Mouse (Mus musculus): Measurements from ENCODE around the gene Mical1. TPM values are rescaled to one million over a fixed set of nuclear protein-coding genes. Genes with fewer than 3 reads are reported as not detected.

Gene Mical1
- polyA plus RNA-seq, 1 experiment from 2014 or later: 48.1 TPM

- Histone ChIP-seq H3K36me3 (no peaks in the 10 kb centered on the region), H3K27ac (no peak overlapping the region), H3K4me3 (no peak overlapping the region), H3K9me3 (no peaks in the 10 kb centered on the region), H3K27me3 (ENCODE audit: insufficient read depth, poor library complexity, severe bottlenecking) (no peaks in the 10 kb centered on the region), H3K4me1 (replicated peaks) (no peaks in the 10 kb centered on the region)
- 31% methylated on average over 2 of the region's 2 CpGs for WGBS
- no peak for DNase-seq (ENCODE audit: low spot score)
These were observed 33.0 kb downstream of the Mical1 start for GRCm38 (mm10) chr10:41509160-41509559.

DNA sequence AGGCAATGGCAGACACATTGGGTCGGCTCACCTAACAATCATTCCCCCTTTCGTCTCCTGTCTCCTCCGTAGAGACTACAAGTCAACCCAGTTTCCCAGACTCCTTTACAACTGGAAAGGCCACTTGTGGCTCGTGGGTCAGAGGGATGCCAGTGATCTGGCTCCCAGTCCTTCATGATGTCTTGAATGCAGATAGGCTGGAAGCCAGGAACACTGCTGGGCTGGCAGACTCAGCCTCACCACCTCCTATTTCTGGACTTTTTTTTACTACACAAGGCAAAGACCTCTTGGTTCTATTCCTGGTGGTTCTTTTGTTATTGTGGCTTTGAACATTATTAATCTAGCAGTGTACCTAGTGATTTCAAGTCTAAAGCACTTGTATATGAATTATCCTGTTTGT, 38.2 kb downstream of the Mical1 start:
- Histone ChIP-seq H3K4me1 (replicated peaks) (peaks cover 5% of the 10 kb centered on the region; the same call in 1 of the 2 replicates), H3K4me3 (no peak overlapping the region), H3K27me3 (ENCODE audit: insufficient read depth, poor library complexity, severe bottlenecking) (no peaks in the 10 kb centered on the region), H3K9me3 (no peaks in the 10 kb centered on the region), H3K36me3 (no peaks in the 10 kb centered on the region), H3K27ac (no peak overlapping the region)
- WGBS: 78% methylated on average over 4 of the region's 4 CpGs
- no peak for DNase-seq (ENCODE audit: low spot score)

DNA sequence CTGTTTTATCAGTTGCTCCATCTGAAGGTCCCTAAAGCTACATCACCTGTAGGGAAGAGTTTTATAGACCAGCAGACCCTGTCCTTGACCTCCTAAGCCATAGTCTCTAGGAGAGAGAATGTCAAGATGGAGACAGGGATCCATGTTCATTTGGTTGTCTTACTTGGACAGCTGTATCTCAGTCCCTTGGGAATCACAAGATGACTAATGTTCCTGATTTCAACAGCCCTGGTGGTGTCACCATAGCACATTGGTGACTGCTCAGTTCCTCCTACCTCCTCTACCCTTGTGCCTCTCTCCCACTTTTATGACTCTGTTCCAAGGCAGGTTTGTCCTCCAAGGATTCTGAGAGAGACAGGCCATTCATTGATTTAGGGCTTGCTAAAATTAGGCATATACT, 38.8 kb downstream of the Mical1 start:
- Histone ChIP-seq H3K27ac (no peak overlapping the region), H3K4me1 (replicated peaks) (peaks cover 5% of the 10 kb centered on the region; the same call in 1 of the 2 replicates), H3K4me3 (no peak overlapping the region), H3K9me3 (no peaks in the 10 kb centered on the region), H3K27me3 (ENCODE audit: insufficient read depth, poor library complexity, severe bottlenecking) (no peaks in the 10 kb centered on the region), H3K36me3 (no peaks in the 10 kb centered on the region)
- no peak for DNase-seq (ENCODE audit: low spot score)

GRCm38 (mm10) chr10:41518508-41518980, 42.4 kb downstream of the Mical1 start:
- Histone ChIP-seq H3K9me3 (no peaks in the 10 kb centered on the region), H3K27me3 (ENCODE audit: insufficient read depth, poor library complexity, severe bottlenecking) (no peaks in the 10 kb centered on the region), H3K27ac (peak overlapping the region; percentile 99), H3K4me3 (peak overlapping the region; percentile 95), H3K36me3 (peaks cover 10% of the 10 kb centered on the region), H3K4me1 (replicated peaks) (peaks cover 31% of the 10 kb centered on the region)
- WGBS: under 1% methylated on average over 23 of the region's 23 CpGs
- no peak for DNase-seq (ENCODE audit: low spot score)

GRCm38 (mm10) chr10:41518981-41519618, 43.0 kb downstream of the Mical1 start, which contains the start of gene Cd164:
Cd164 (plus strand) TSS chr10:41519414.
- WGBS: under 1% methylated on average over 69 of the region's 69 CpGs
- H3K4me3 ChIP-seq: peak within 1 kb of the TSS; percentile 95
- H3K4me1 ChIP-seq (replicated peaks): peaks cover 31% of the 10 kb centered on the region
- no peaks in the 10 kb centered on the region for H3K27me3 ChIP-seq (ENCODE audit: insufficient read depth, poor library complexity, severe bottlenecking)
- peak within 1 kb of the TSS; percentile 99 for H3K27ac ChIP-seq
- DNase-seq (ENCODE audit: low spot score): peak; percentile 94
- no peaks in the 10 kb centered on the region for H3K9me3 ChIP-seq
- H3K36me3 ChIP-seq: peaks cover 16% of the 10 kb centered on the region

- H3K4me3 ChIP-seq: peak overlapping the region; percentile 95
- under 1% methylated on average over 65 of the region's 65 CpGs for WGBS
- peak overlapping the region; percentile 99 for H3K27ac ChIP-seq
- no peak for DNase-seq (ENCODE audit: low spot score)
- no peaks in the 10 kb centered on the region for H3K27me3 ChIP-seq (ENCODE audit: insufficient read depth, poor library complexity, severe bottlenecking)
- H3K4me1 ChIP-seq (replicated peaks): peaks cover 31% of the 10 kb centered on the region
- H3K36me3 ChIP-seq: peaks cover 23% of the 10 kb centered on the region
- H3K9me3 ChIP-seq: no peaks in the 10 kb centered on the region
These were observed 43.7 kb downstream of the Mical1 start for GRCm38 (mm10) chr10:41519640-41520409.

- H3K4me1 ChIP-seq (replicated peaks): peaks cover 31% of the 10 kb centered on the region
- H3K9me3 ChIP-seq: no peaks in the 10 kb centered on the region
- H3K4me3 ChIP-seq: peak overlapping the region; percentile 95
- peaks cover 28% of the 10 kb centered on the region for H3K36me3 ChIP-seq
- DNase-seq (ENCODE audit: low spot score): no peak
- H3K27me3 ChIP-seq (ENCODE audit: insufficient read depth, poor library complexity, severe bottlenecking): no peaks in the 10 kb centered on the region
- WGBS: 11% methylated on average over 5 of the region's 5 CpGs
- peak overlapping the region; percentile 99 for H3K27ac ChIP-seq
These were observed 44.2 kb downstream of the Mical1 start for GRCm38 (mm10) chr10:41520410-41520673.

GRCm38 (mm10) chr10:41523386-41523785, 47.3 kb downstream of the Mical1 start:
- no peak for DNase-seq (ENCODE audit: low spot score)

GRCm38 (mm10) chr10:41525696-41526095, 49.6 kb downstream of the Mical1 start:
- Histone ChIP-seq H3K4me3 (no peak overlapping the region), H3K4me1 (replicated peaks) (peaks cover 24% of the 10 kb centered on the region), H3K36me3 (peaks cover 77% of the 10 kb centered on the region), H3K27me3 (ENCODE audit: insufficient read depth, poor library complexity, severe bottlenecking) (no peaks in the 10 kb centered on the region), H3K27ac (no peak overlapping the region), H3K9me3 (no peaks in the 10 kb centered on the region)
- no peak for DNase-seq (ENCODE audit: low spot score)
- WGBS: 90% methylated on average over 1 of the region's 1 CpGs

More at GRCm38 (mm10) chr10:41523386-41523785, 47.3 kb downstream of the Mical1 start:
- 93% methylated on average over 3 of the region's 3 CpGs for WGBS
- Histone ChIP-seq H3K4me3 (no peak overlapping the region), H3K27me3 (ENCODE audit: insufficient read depth, poor library complexity, severe bottlenecking) (no peaks in the 10 kb centered on the region), H3K27ac (no peak overlapping the region), H3K36me3 (peaks cover 54% of the 10 kb centered on the region), H3K4me1 (replicated peaks) (peaks cover 26% of the 10 kb centered on the region), H3K9me3 (no peaks in the 10 kb centered on the region)

DNA sequence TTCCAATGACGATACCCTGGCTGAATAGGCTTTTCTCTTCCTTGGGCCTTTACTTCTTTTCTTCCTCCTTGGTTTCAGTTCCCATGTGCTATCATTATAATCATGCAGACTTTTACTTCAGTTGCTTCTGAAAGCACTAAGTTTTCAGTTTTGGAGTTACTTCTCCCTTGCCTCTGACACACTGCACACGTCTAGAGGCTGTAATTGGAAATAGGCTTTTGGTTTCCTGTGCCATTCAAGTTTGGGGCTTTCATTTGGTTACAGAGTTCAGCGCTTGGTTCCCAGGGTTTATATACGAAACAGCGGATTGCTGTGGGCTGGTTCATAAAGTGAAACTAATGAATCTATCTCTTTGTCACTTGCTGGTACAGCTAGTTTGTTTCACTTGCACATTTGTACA, 53.9 kb downstream of the Mical1 start:
- no peak overlapping the region for H3K27ac ChIP-seq
- no peaks in the 10 kb centered on the region for H3K9me3 ChIP-seq
- no peak overlapping the region for H3K4me3 ChIP-seq
- H3K4me1 ChIP-seq (replicated peaks): no peaks in the 10 kb centered on the region
- no peaks in the 10 kb centered on the region for H3K27me3 ChIP-seq (ENCODE audit: insufficient read depth, poor library complexity, severe bottlenecking)
- no peak for DNase-seq (ENCODE audit: low spot score)
- H3K36me3 ChIP-seq: peaks cover 95% of the 10 kb centered on the region
- 90% methylated on average over 5 of the region's 5 CpGs for WGBS

GRCm38 (mm10) chr10:41535991-41536390, 59.9 kb downstream of the Mical1 start:
- no peak for DNase-seq (ENCODE audit: low spot score)
- H3K27me3 ChIP-seq (ENCODE audit: insufficient read depth, poor library complexity, severe bottlenecking): no peaks in the 10 kb centered on the region
- H3K9me3 ChIP-seq: no peaks in the 10 kb centered on the region
- no peak overlapping the region for H3K4me3 ChIP-seq
- no peaks in the 10 kb centered on the region for H3K4me1 ChIP-seq (replicated peaks)
- no peak overlapping the region for H3K27ac ChIP-seq
- H3K36me3 ChIP-seq: peaks cover 78% of the 10 kb centered on the region
- 97% methylated on average over 2 of the region's 2 CpGs for WGBS
